Mouse (Mus musculus) forebrain, embryonic 11.5 days (tissue): Measurements from ENCODE around the gene Nfe2l3. TPM values are rescaled to one million over a fixed set of nuclear protein-coding genes. Genes with fewer than 3 reads are reported as not detected.
A peak's percentile ranks its signal among the peaks of the same experiment; 100 is the strongest.

Source experiments
- ATAC-seq: fragments of 200-750 bp; cut with Nextera tagmentation; replicated peaks from 2 replicates; pipeline ENCODE4 v1.8.0; 2017; ENCODE audit warnings: moderate TSS enrichment; ENCODE audit not compliant: low FRiP score
- DNase-seq: peaks from one replicate; pipeline ENCODE4 v3.0.0-alpha.2; 2017; ENCODE audit warnings: low spot score
- H3K27ac ChIP-seq: fragments of 300-500 bp; sonication (generic); 2 replicates; pipeline ENCODE4 v1.5.1; 2014; ENCODE audit warnings: low read depth, low read length
- H3K27me3 ChIP-seq: fragments of 300-500 bp; sonication (generic); 2 replicates; pipeline ENCODE4 v1.6.1; 2014; ENCODE audit warnings: mild to moderate bottlenecking, low read length, mixed read lengths; ENCODE audit not compliant: control insufficient read depth, insufficient read depth
- H3K36me3 ChIP-seq: fragments of 300-500 bp; sonication (generic); 2 replicates; pipeline ENCODE4 v1.6.1; 2014; ENCODE audit warnings: mild to moderate bottlenecking, low read length, moderate library complexity, mixed read lengths; ENCODE audit not compliant: control insufficient read depth, insufficient read depth
- H3K4me1 ChIP-seq: fragments of 300-500 bp; sonication (generic); replicated peaks from 2 replicates; pipeline ENCODE4 v1.6.1; 2014; ENCODE audit warnings: low read length, mixed read lengths; ENCODE audit not compliant: control insufficient read depth, insufficient read depth
- H3K4me2 ChIP-seq: fragments of 300-500 bp; sonication (generic); 2 replicates; pipeline ENCODE4 v1.6.1; 2014; ENCODE audit warnings: low read depth, mild to moderate bottlenecking, low read length, moderate library complexity, mixed read lengths; ENCODE audit not compliant: severe bottlenecking
- H3K4me3 ChIP-seq: fragments of 300-500 bp; sonication (generic); 2 replicates; pipeline ENCODE4 v1.5.1; 2014; ENCODE audit warnings: low read depth, low read length
- H3K9ac ChIP-seq: fragments of 300-500 bp; sonication (generic); 2 replicates; pipeline ENCODE4 v1.6.1; 2014; ENCODE audit warnings: low read length
- H3K9me3 ChIP-seq: fragments of 300-500 bp; sonication (generic); 2 replicates; pipeline ENCODE4 v1.6.1; 2016; ENCODE audit warnings: low read length, mixed read lengths; ENCODE audit not compliant: control insufficient read depth
- WGBS: fragments of 180-500 bp; shearing (Covaris S2); extraction: QIAGEN DNeasy Blood & Tissue Kit; methylation state at CpG from one replicate; pipeline ENCODE4 v1.1.7; 2014; 5-methylcytosine and 5-hydroxymethylcytosine counted together
- polyA plus RNA-seq: library from polyadenylated mRNA; unstranded; fragments of >200 nt; fragmentation: Nextera tagmentation; extraction: Ambion mirVana; gene quantifications from 2 replicates; pipeline ENCODE4 v1.2.1, GENCODE M21; 2014

The Nfe2l3 gene
- polyA plus RNA-seq, 1 experiment from 2014 or later = 1.5 TPM

GRCm38 (mm10) chr6:51395486-51395885, 37.0 kb upstream of the Nfe2l3 start:
- H3K27me3 ChIP-seq = no peaks in the 10 kb centered on the region
- WGBS = 59% methylated on average over 9 of the region's 9 CpGs
- H3K9me3 ChIP-seq = no peaks in the 10 kb centered on the region
- no peak for DNase-seq
- no peaks in the 10 kb centered on the region for H3K36me3 ChIP-seq
- H3K27ac ChIP-seq = no peak overlapping the region
- H3K4me2 ChIP-seq = no peak overlapping the region
- H3K9ac ChIP-seq = no peak overlapping the region
- H3K4me1 ChIP-seq = peaks cover 8% of the 10 kb centered on the region; the same call in 1 of the 2 replicates
- no peak for ATAC-seq
- H3K4me3 ChIP-seq = no peak overlapping the region

GRCm38 (mm10) chr6:51399113-51399518, 33.4 kb upstream of the Nfe2l3 start:
- H3K4me3 ChIP-seq = no peak overlapping the region
- H3K9ac ChIP-seq = no peak overlapping the region; the same call in 1 of the 2 replicates
- 17% methylated on average over 6 of the region's 6 CpGs for WGBS
- DNase-seq (peak; percentile 64), ATAC-seq (peak; percentile 78)
- H3K4me2 ChIP-seq = no peak overlapping the region
- peak overlapping the region; percentile 7; the same call in 1 of the 2 replicates for H3K27ac ChIP-seq
- H3K9me3 ChIP-seq = no peaks in the 10 kb centered on the region
- H3K4me1 ChIP-seq = peaks cover 8% of the 10 kb centered on the region; the same call in 1 of the 2 replicates
- H3K36me3 ChIP-seq = no peaks in the 10 kb centered on the region
- no peaks in the 10 kb centered on the region for H3K27me3 ChIP-seq

GRCm38 (mm10) chr6:51401294-51401693, 31.2 kb upstream of the Nfe2l3 start:
- Histone ChIP-seq H3K36me3 (no peaks in the 10 kb centered on the region), H3K9ac (no peak overlapping the region), H3K27me3 (no peaks in the 10 kb centered on the region), H3K27ac (no peak overlapping the region), H3K4me3 (no peak overlapping the region), H3K9me3 (no peaks in the 10 kb centered on the region), H3K4me2 (no peak overlapping the region), H3K4me1 (peaks cover 8% of the 10 kb centered on the region; the same call in 1 of the 2 replicates)
- DNase-seq (no peak), ATAC-seq (no peak)
- 62% methylated on average over 6 of the region's 6 CpGs for WGBS

GRCm38 (mm10) chr6:51403598-51403997, 28.9 kb upstream of the Nfe2l3 start:
- no peaks in the 10 kb centered on the region for H3K27me3 ChIP-seq
- DNase-seq (no peak), ATAC-seq (no peak)
- H3K4me2 ChIP-seq = no peak overlapping the region
- no peak overlapping the region for H3K27ac ChIP-seq
- H3K9ac ChIP-seq = no peak overlapping the region
- H3K9me3 ChIP-seq = no peaks in the 10 kb centered on the region
- H3K4me3 ChIP-seq = no peak overlapping the region
- peaks cover 8% of the 10 kb centered on the region; the same call in 1 of the 2 replicates for H3K4me1 ChIP-seq
- no peaks in the 10 kb centered on the region for H3K36me3 ChIP-seq
- 89% methylated on average over 5 of the region's 5 CpGs for WGBS

- ATAC-seq (no peak), DNase-seq (no peak)
- WGBS = 86% methylated on average over 4 of the region's 4 CpGs
- Histone ChIP-seq H3K4me1 (no peaks in the 10 kb centered on the region), H3K9me3 (no peaks in the 10 kb centered on the region), H3K4me2 (no peak overlapping the region), H3K4me3 (no peak overlapping the region), H3K36me3 (no peaks in the 10 kb centered on the region), H3K9ac (no peak overlapping the region), H3K27me3 (no peaks in the 10 kb centered on the region), H3K27ac (no peak overlapping the region)
These were observed 28.0 kb upstream of the Nfe2l3 start for GRCm38 (mm10) chr6:51404502-51404901.

GRCm38 (mm10) chr6:51416433-51416832, 16.0 kb upstream of the Nfe2l3 start:
- no peaks in the 10 kb centered on the region for H3K9me3 ChIP-seq
- no peaks in the 10 kb centered on the region for H3K4me1 ChIP-seq
- H3K4me3 ChIP-seq = no peak overlapping the region
- WGBS = 70% methylated on average over 1 of the region's 1 CpGs
- H3K36me3 ChIP-seq = no peaks in the 10 kb centered on the region
- H3K9ac ChIP-seq = no peak overlapping the region
- H3K27ac ChIP-seq = no peak overlapping the region
- no peak overlapping the region for H3K4me2 ChIP-seq
- H3K27me3 ChIP-seq = no peaks in the 10 kb centered on the region
- ATAC-seq (no peak), DNase-seq (no peak)

GRCm38 (mm10) chr6:51417306-51417936, 15.0 kb upstream of the Nfe2l3 start:
- WGBS = 88% methylated on average over 4 of the region's 4 CpGs
- no peak for DNase-seq
- no peak overlapping the region for H3K27ac ChIP-seq
- no peaks in the 10 kb centered on the region for H3K36me3 ChIP-seq
- no peaks in the 10 kb centered on the region for H3K4me1 ChIP-seq
- ATAC-seq = no peak
- no peaks in the 10 kb centered on the region; the same call in 1 of the 2 replicates for H3K9me3 ChIP-seq
- H3K4me2 ChIP-seq = no peak overlapping the region
- H3K9ac ChIP-seq = no peak overlapping the region
- H3K27me3 ChIP-seq = no peaks in the 10 kb centered on the region
- H3K4me3 ChIP-seq = no peak overlapping the region

- H3K27me3 ChIP-seq = no peaks in the 10 kb centered on the region
- no peaks in the 10 kb centered on the region for H3K4me1 ChIP-seq
- no peak overlapping the region for H3K9ac ChIP-seq
- H3K4me3 ChIP-seq = no peak overlapping the region
- H3K27ac ChIP-seq = no peak overlapping the region
- no peak for DNase-seq
- 56% methylated on average over 11 of the region's 11 CpGs for WGBS
- no peak overlapping the region for H3K4me2 ChIP-seq
- no peaks in the 10 kb centered on the region for H3K36me3 ChIP-seq
- ATAC-seq = no peak
- H3K9me3 ChIP-seq = no peaks in the 10 kb centered on the region; the same call in 1 of the 2 replicates
These were observed 8.9 kb upstream of the Nfe2l3 start for GRCm38 (mm10) chr6:51423466-51424122.
